Mouse (Mus musculus): ENCODE results near the gene Fbxo2.

- no peak for TF ChIP-seq POLR2A (IDR thresholded peaks at IDR 0.05; ENCODE audit: borderline replicate concordance, control insufficient read depth, low read depth, low read length)
- TF ChIP-seq CTCF (IDR thresholded peaks at IDR 0.05; ENCODE audit: control insufficient read depth, insufficient read depth, low read length): no peak
Observed at GRCm38 (mm10) chr4:148181483-148181882, 21.1 kb downstream of the Fbxo2 start.

All from bone marrow, adult 2 months (tissue).